Mouse (Mus musculus): ENCODE measurements around the gene Myom1.
"Not testable (repeated sequence)": the region's sequence is repeated elsewhere in the genome, so short reads cannot be mapped to it uniquely, and the experiment has no call there.

Myom1 gene

GRCm38 (mm10) chr17:71002081-71002743, at the start of gene Myom1:
Gene Myom1, plus strand, starts transcription at chr17:71002633.
- peak; percentile 99 for DNase-seq

GRCm38 (mm10) chr17:70963546-70963945, 38.9 kb upstream of the Myom1 start:
- DNase-seq = not testable (repeated sequence)

- no peak for DNase-seq
Observed at GRCm38 (mm10) chr17:70965281-70965680, 37.2 kb upstream of the Myom1 start.

- no peak for DNase-seq
Observed at GRCm38 (mm10) chr17:70966126-70966525, 36.3 kb upstream of the Myom1 start.

GRCm38 (mm10) chr17:70967191-70967590, 35.2 kb upstream of the Myom1 start:
- peak; percentile 22 for DNase-seq

GRCm38 (mm10) chr17:70967646-70968045, 34.8 kb upstream of the Myom1 start:
- DNase-seq = no peak

- peak; percentile 84 for DNase-seq
Observed at GRCm38 (mm10) chr17:70968606-70969191, 33.7 kb upstream of the Myom1 start.

- no peak for DNase-seq
Observed at GRCm38 (mm10) chr17:70971206-70971605, 31.2 kb upstream of the Myom1 start.

GRCm38 (mm10) chr17:70973398-70973797, 29.0 kb upstream of the Myom1 start:
- no peak for DNase-seq

GRCm38 (mm10) chr17:70974065-70974464, 28.4 kb upstream of the Myom1 start:
- DNase-seq = not testable (repeated sequence)

- DNase-seq = no peak
Observed at GRCm38 (mm10) chr17:70977799-70978198, 24.6 kb upstream of the Myom1 start.

GRCm38 (mm10) chr17:70979345-70980223, 22.8 kb upstream of the Myom1 start:
- no peak for DNase-seq

- DNase-seq = no peak
Observed at GRCm38 (mm10) chr17:70985501-70986354, 16.7 kb upstream of the Myom1 start.

- DNase-seq = no peak
Observed at GRCm38 (mm10) chr17:70986355-70986740, 16.1 kb upstream of the Myom1 start.

- no peak for DNase-seq
Observed at GRCm38 (mm10) chr17:70986831-70987660, 15.4 kb upstream of the Myom1 start.

GRCm38 (mm10) chr17:70988337-70988767, 14.1 kb upstream of the Myom1 start:
- DNase-seq = no peak

GRCm38 (mm10) chr17:70989430-70989829, 13.0 kb upstream of the Myom1 start:
- DNase-seq = no peak

GRCm38 (mm10) chr17:70989991-70990390, 12.4 kb upstream of the Myom1 start:
- DNase-seq = no peak

GRCm38 (mm10) chr17:70990403-70991303, 11.8 kb upstream of the Myom1 start:
- DNase-seq = peak; percentile 91
